Mouse (Mus musculus): Measurements from ENCODE around the gene Map1b. TPM values are rescaled to one million over a fixed set of nuclear protein-coding genes. Genes with fewer than 3 reads are reported as not detected.

Gene Map1b
- polyA plus RNA-seq, 1 experiment, result 4.5 TPM

GRCm38 (mm10) chr13:99493304-99493904, 22.9 kb downstream of the Map1b start:
- Histone ChIP-seq H3K27ac (ENCODE audit: control insufficient read depth, insufficient read depth, low read depth, low read length, poor library complexity) (no peak overlapping the region), H3K4me3 (replicated peaks; ENCODE audit: control insufficient read depth, low read depth, low read length) (no peak overlapping the region), H3K4me1 (ENCODE audit: control insufficient read depth, insufficient read depth, low read length) (no peaks in the 10 kb centered on the region)
- TF ChIP-seq CTCF (IDR thresholded peaks at IDR 0.05; ENCODE audit: control insufficient read depth, insufficient read depth, low read length), result no peak
- no peak for TF ChIP-seq POLR2A (IDR thresholded peaks at IDR 0.05; ENCODE audit: borderline replicate concordance, control insufficient read depth, low read depth, low read length)
- WGBS, result 83% methylated on average over 5 of the region's 5 CpGs

- H3K27ac ChIP-seq (ENCODE audit: control insufficient read depth, insufficient read depth, low read depth, low read length, poor library complexity), result no peak overlapping the region
- H3K4me1 ChIP-seq (ENCODE audit: control insufficient read depth, insufficient read depth, low read length), result no peaks in the 10 kb centered on the region
- TF ChIP-seq POLR2A (IDR thresholded peaks at IDR 0.05; ENCODE audit: borderline replicate concordance, control insufficient read depth, low read depth, low read length) (no peak), CTCF (IDR thresholded peaks at IDR 0.05; ENCODE audit: control insufficient read depth, insufficient read depth, low read length) (no peak)
- H3K4me3 ChIP-seq (replicated peaks; ENCODE audit: control insufficient read depth, low read depth, low read length), result no peak overlapping the region
- 68% methylated on average over 7 of the region's 7 CpGs for WGBS
These were observed 23.6 kb downstream of the Map1b start for GRCm38 (mm10) chr13:99492619-99493303.

GRCm38 (mm10) chr13:99489998-99490397, 26.3 kb downstream of the Map1b start:
- 82% methylated on average over 4 of the region's 4 CpGs for WGBS
- Histone ChIP-seq H3K4me3 (replicated peaks; ENCODE audit: control insufficient read depth, low read depth, low read length) (no peak overlapping the region), H3K27ac (ENCODE audit: control insufficient read depth, insufficient read depth, low read depth, low read length, poor library complexity) (no peak overlapping the region), H3K4me1 (ENCODE audit: control insufficient read depth, insufficient read depth, low read length) (no peaks in the 10 kb centered on the region)
- TF ChIP-seq CTCF (IDR thresholded peaks at IDR 0.05; ENCODE audit: control insufficient read depth, insufficient read depth, low read length) (no peak), POLR2A (IDR thresholded peaks at IDR 0.05; ENCODE audit: borderline replicate concordance, control insufficient read depth, low read depth, low read length) (no peak)

GRCm38 (mm10) chr13:99489175-99489574, 27.2 kb downstream of the Map1b start:
- no peak overlapping the region for H3K4me3 ChIP-seq (replicated peaks; ENCODE audit: control insufficient read depth, low read depth, low read length)
- WGBS, result 64% methylated on average over 5 of the region's 5 CpGs
- H3K27ac ChIP-seq (ENCODE audit: control insufficient read depth, insufficient read depth, low read depth, low read length, poor library complexity), result no peak overlapping the region
- no peaks in the 10 kb centered on the region for H3K4me1 ChIP-seq (ENCODE audit: control insufficient read depth, insufficient read depth, low read length)
- TF ChIP-seq POLR2A (IDR thresholded peaks at IDR 0.05; ENCODE audit: borderline replicate concordance, control insufficient read depth, low read depth, low read length) (no peak), CTCF (IDR thresholded peaks at IDR 0.05; ENCODE audit: control insufficient read depth, insufficient read depth, low read length) (no peak)

GRCm38 (mm10) chr13:99485861-99486260, 30.5 kb downstream of the Map1b start:
- Histone ChIP-seq H3K4me3 (replicated peaks; ENCODE audit: control insufficient read depth, low read depth, low read length) (no peak overlapping the region), H3K27ac (ENCODE audit: control insufficient read depth, insufficient read depth, low read depth, low read length, poor library complexity) (no peak overlapping the region), H3K4me1 (ENCODE audit: control insufficient read depth, insufficient read depth, low read length) (no peaks in the 10 kb centered on the region)
- 88% methylated on average over 9 of the region's 9 CpGs for WGBS
- TF ChIP-seq POLR2A (IDR thresholded peaks at IDR 0.05; ENCODE audit: borderline replicate concordance, control insufficient read depth, low read depth, low read length), result no peak
- no peak for TF ChIP-seq CTCF (IDR thresholded peaks at IDR 0.05; ENCODE audit: control insufficient read depth, insufficient read depth, low read length)

- TF ChIP-seq CTCF (IDR thresholded peaks at IDR 0.05; ENCODE audit: control insufficient read depth, insufficient read depth, low read length), result no peak
- TF ChIP-seq POLR2A (IDR thresholded peaks at IDR 0.05; ENCODE audit: borderline replicate concordance, control insufficient read depth, low read depth, low read length), result no peak
- WGBS, result 82% methylated on average over 7 of the region's 7 CpGs
- H3K27ac ChIP-seq (ENCODE audit: control insufficient read depth, insufficient read depth, low read depth, low read length, poor library complexity), result no peak overlapping the region
- no peak overlapping the region for H3K4me3 ChIP-seq (replicated peaks; ENCODE audit: control insufficient read depth, low read depth, low read length)
- no peaks in the 10 kb centered on the region for H3K4me1 ChIP-seq (ENCODE audit: control insufficient read depth, insufficient read depth, low read length)
These were observed 31.0 kb downstream of the Map1b start for GRCm38 (mm10) chr13:99485331-99485733.

- WGBS, result 87% methylated on average over 10 of the region's 10 CpGs
- H3K4me3 ChIP-seq (replicated peaks; ENCODE audit: control insufficient read depth, low read depth, low read length), result no peak overlapping the region
- no peak overlapping the region for H3K27ac ChIP-seq (ENCODE audit: control insufficient read depth, insufficient read depth, low read depth, low read length, poor library complexity)
- TF ChIP-seq CTCF (IDR thresholded peaks at IDR 0.05; ENCODE audit: control insufficient read depth, insufficient read depth, low read length), result no peak
- no peak for TF ChIP-seq POLR2A (IDR thresholded peaks at IDR 0.05; ENCODE audit: borderline replicate concordance, control insufficient read depth, low read depth, low read length)
- no peaks in the 10 kb centered on the region for H3K4me1 ChIP-seq (ENCODE audit: control insufficient read depth, insufficient read depth, low read length)
These were observed 31.4 kb downstream of the Map1b start for GRCm38 (mm10) chr13:99484905-99485304.

GRCm38 (mm10) chr13:99483433-99483832, 32.9 kb downstream of the Map1b start:
- H3K27ac ChIP-seq (ENCODE audit: control insufficient read depth, insufficient read depth, low read depth, low read length, poor library complexity), result no peak overlapping the region
- TF ChIP-seq POLR2A (IDR thresholded peaks at IDR 0.05; ENCODE audit: borderline replicate concordance, control insufficient read depth, low read depth, low read length) (no peak), CTCF (IDR thresholded peaks at IDR 0.05; ENCODE audit: control insufficient read depth, insufficient read depth, low read length) (no peak)
- H3K4me3 ChIP-seq (replicated peaks; ENCODE audit: control insufficient read depth, low read depth, low read length), result no peak overlapping the region
- H3K4me1 ChIP-seq (ENCODE audit: control insufficient read depth, insufficient read depth, low read length), result no peaks in the 10 kb centered on the region
